12 mouse cellular contexts compared by ENCODE assay signal in the genomic region with DNA sequence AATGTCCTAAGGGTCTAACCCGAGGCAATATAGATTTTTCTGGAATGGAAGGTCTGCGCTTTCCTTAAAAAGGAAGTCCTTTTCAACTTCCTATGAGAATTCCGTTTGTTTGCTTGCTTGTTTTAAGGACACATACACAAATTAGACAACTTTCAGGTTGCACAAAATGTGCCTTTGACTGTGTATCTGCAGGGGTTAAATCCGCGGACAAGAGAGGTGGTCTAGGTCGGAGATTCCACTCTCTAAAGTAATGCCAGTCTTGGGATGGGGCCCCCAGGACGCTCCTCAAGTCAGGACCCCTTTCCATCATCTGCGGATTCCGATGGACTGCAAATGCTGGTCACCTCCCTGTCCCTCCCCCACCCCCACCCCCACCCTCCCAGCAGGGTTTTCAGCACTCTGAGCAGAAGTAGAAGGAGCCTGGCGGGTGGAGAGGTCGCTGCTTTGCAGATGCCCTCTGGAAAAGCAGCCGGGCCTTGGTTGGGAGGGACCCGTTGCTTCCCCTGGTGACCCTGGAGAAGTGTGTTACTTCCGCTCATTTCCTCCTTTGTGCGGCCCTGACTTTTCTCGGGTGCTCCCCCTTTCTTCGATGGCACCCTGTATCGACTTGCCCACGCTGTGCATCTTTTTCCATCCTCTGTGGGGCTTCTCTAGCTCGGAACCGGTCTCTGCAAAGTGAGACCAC. TPM values are rescaled to one million over a fixed set of nuclear protein-coding genes. Genes with fewer than 3 reads are reported as not detected.
DNase-seq lines count a peak whose midpoint lies in the region; ATAC-seq lines count a peak whose summit lies in the region.
"Had no signal": no experiment of that assay in that cellular context is flagged by ENCODE, and none has a peak within 500 bp of the region (broad histone marks: within the 10 kb centered on the region; RNA-seq: fewer than 3 reads in every experiment).

No protein-coding gene starts in this region.

- no peaks in the 10 kb centered on the region for H3K36me3 ChIP-seq in megakaryocyte, embryonic 14.5 days (replicated peaks; ENCODE audit: low read length)
- H3K36me3 ChIP-seq in forebrain, embryonic 15.5 days, result no peaks in the 10 kb centered on the region
- no peaks in the 10 kb centered on the region for H3K36me3 ChIP-seq in midbrain, embryonic 11.5 days (ENCODE audit: control insufficient read depth, insufficient read depth, low read length)
- H3K36me3 ChIP-seq: G1E had no signal

- 4% methylated on average over 21 of the region's 21 CpGs for WGBS in forebrain, embryonic 15.5 days
- WGBS in midbrain, embryonic 11.5 days, result 0% methylated on average over 19 of the region's 21 CpGs

- no peak for ATAC-seq in megakaryocyte, adult 5-6 weeks (ENCODE audit: poor library complexity, severe bottlenecking)
- no peak for ATAC-seq in forebrain, embryonic 15.5 days (replicated peaks)
- ATAC-seq in midbrain, embryonic 11.5 days (ENCODE audit: low FRiP score), result no peak

- peak; percentile 97 for DNase-seq in midbrain, embryonic 11.5 days (ENCODE audit: low spot score, missing footprints)
- DNase-seq in right cerebral cortex, postnatal 25 days, result no peak
- no peak for DNase-seq in urinary bladder, postnatal 36 days (ENCODE audit: low spot score in 2 of 2)
- DNase-seq in right cerebral cortex, postnatal 36 days (ENCODE audit: low spot score in 2 of 2), result no peak
- DNase-seq: adrenal gland, postnatal 10 days; lung, postnatal 4 days; thymus, postnatal 25 days had no signal

- H3K9ac ChIP-seq in forebrain, embryonic 15.5 days (replicated peaks), result no peak overlapping the region
- H3K9ac ChIP-seq in midbrain, embryonic 11.5 days (ENCODE audit: low read length), result peak overlapping the region; percentile 21; the same call in 1 of the 2 replicates

- H3K4me2 ChIP-seq in forebrain, embryonic 15.5 days (replicated peaks), result peak overlapping the region; percentile 44
- H3K4me2 ChIP-seq in midbrain, embryonic 11.5 days, result peak overlapping the region; percentile 39

- H3K4me3 ChIP-seq in megakaryocyte, embryonic 14.5 days (replicated peaks), result peak overlapping the region; percentile 7
- no peak overlapping the region for H3K4me3 ChIP-seq in forebrain, embryonic 15.5 days
- H3K4me3 ChIP-seq in midbrain, embryonic 11.5 days (ENCODE audit: low read depth, low read length), result peak overlapping the region; percentile 8

- H3K27me3 ChIP-seq in megakaryocyte, embryonic 14.5 days (replicated peaks), result peaks cover 92% of the 10 kb centered on the region
- H3K27me3 ChIP-seq in forebrain, embryonic 15.5 days, result peaks cover 42% of the 10 kb centered on the region
- peaks cover 41% of the 10 kb centered on the region for H3K27me3 ChIP-seq in midbrain, embryonic 11.5 days (ENCODE audit: control insufficient read depth, insufficient read depth, low read length)

- no peak overlapping the region for H3K27ac ChIP-seq in forebrain, embryonic 15.5 days (replicated peaks)
- no peak overlapping the region for H3K27ac ChIP-seq in midbrain, embryonic 11.5 days (ENCODE audit: low read depth, low read length)

- H3K9me3 ChIP-seq in megakaryocyte, embryonic 14.5 days, result peaks cover 9% of the 10 kb centered on the region
- H3K9me3 ChIP-seq in forebrain, embryonic 15.5 days, result no peaks in the 10 kb centered on the region
- H3K9me3 ChIP-seq in midbrain, embryonic 11.5 days (ENCODE audit: control insufficient read depth, low read length), result no peaks in the 10 kb centered on the region
- H3K9me3 ChIP-seq: G1E had no signal

- H3K4me1 ChIP-seq in megakaryocyte, embryonic 14.5 days, result peaks cover 22% of the 10 kb centered on the region
- peaks cover 58% of the 10 kb centered on the region for H3K4me1 ChIP-seq in forebrain, embryonic 15.5 days
- H3K4me1 ChIP-seq in midbrain, embryonic 11.5 days (ENCODE audit: control insufficient read depth, insufficient read depth, low read length), result peaks cover 52% of the 10 kb centered on the region

RNA-seq across cellular contexts. Expression of a gene that starts 10.2 kb away (rescaled TPM):
- not detected in 2 replicates for polyA plus RNA-seq in megakaryocyte, embryonic 14.5 days (2012; ENCODE audit: insufficient read depth, low replicate concordance)
- not detected in 2 replicates for total RNA-seq in megakaryocyte, adult 5-6 weeks (2015)
- not detected in 2 replicates for total RNA-seq in megakaryocyte, adult 5-6 weeks (2017)
- polyA plus RNA-seq in forebrain, embryonic 15.5 days (2015; fragmentation: Nextera tagmentation; extraction: Ambion mirVana), result 8.0 and 8.8 TPM in 2 replicates
- 20.4 and 24.5 TPM in 2 replicates for polyA plus RNA-seq in midbrain, embryonic 11.5 days (2014; fragmentation: Nextera tagmentation; extraction: Ambion mirVana)
- total RNA-seq: adrenal gland, postnatal 10 days had no signal

RNA-seq across cellular contexts. Expression of a gene that starts 40.1 kb away (rescaled TPM):
- not detected in 2 replicates for polyA plus RNA-seq in megakaryocyte, embryonic 14.5 days (2012; ENCODE audit: insufficient read depth, low replicate concordance)
- total RNA-seq in megakaryocyte, adult 5-6 weeks (2015), result not detected in 2 replicates
- not detected in 2 replicates for total RNA-seq in megakaryocyte, adult 5-6 weeks (2017)
- polyA plus RNA-seq in forebrain, embryonic 15.5 days (2015; fragmentation: Nextera tagmentation; extraction: Ambion mirVana), result not detected in 2 replicates
- not detected in 2 replicates for polyA plus RNA-seq in midbrain, embryonic 11.5 days (2014; fragmentation: Nextera tagmentation; extraction: Ambion mirVana)
- total RNA-seq: adrenal gland, postnatal 10 days; G1E; left cerebral cortex, postnatal 14 days had no signal
- polyA plus RNA-seq: G1E had no signal
